Mouse (Mus musculus) mesoderm, embryonic 11.5 days (tissue): Measurements from ENCODE around the gene Stim1.
A peak's percentile ranks its signal among the peaks of the same experiment; 100 is the strongest.
"Not testable (repeated sequence)": the region's sequence is repeated elsewhere in the genome, so short reads cannot be mapped to it uniquely, and the experiment has no call there.

Experiments
- DNase-seq: peaks from one replicate; pipeline ENCODE4 v3.0.0-alpha.2; 2012; ENCODE audit warnings: low read depth, low spot score

The Stim1 gene

DNA sequence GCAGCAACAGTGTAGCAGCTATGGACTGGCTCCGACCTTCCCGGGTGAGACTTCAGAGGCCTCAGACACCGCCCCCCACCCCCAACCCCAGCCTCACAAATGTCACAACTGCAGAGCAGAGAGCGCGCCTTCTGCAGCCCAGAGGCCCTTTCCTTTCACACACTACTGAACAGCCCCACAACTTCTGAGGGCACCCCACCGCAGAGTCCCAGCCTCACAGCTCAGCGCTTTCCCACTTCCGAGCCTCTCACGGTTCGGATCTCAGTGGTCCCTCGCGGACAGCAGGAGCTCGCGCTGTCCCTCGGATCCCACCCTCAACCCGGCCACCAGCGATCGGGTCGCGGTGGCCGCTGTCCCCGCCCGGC lies 18.1 kb upstream of the Stim1 start:
- DNase-seq: no peak

DNA sequence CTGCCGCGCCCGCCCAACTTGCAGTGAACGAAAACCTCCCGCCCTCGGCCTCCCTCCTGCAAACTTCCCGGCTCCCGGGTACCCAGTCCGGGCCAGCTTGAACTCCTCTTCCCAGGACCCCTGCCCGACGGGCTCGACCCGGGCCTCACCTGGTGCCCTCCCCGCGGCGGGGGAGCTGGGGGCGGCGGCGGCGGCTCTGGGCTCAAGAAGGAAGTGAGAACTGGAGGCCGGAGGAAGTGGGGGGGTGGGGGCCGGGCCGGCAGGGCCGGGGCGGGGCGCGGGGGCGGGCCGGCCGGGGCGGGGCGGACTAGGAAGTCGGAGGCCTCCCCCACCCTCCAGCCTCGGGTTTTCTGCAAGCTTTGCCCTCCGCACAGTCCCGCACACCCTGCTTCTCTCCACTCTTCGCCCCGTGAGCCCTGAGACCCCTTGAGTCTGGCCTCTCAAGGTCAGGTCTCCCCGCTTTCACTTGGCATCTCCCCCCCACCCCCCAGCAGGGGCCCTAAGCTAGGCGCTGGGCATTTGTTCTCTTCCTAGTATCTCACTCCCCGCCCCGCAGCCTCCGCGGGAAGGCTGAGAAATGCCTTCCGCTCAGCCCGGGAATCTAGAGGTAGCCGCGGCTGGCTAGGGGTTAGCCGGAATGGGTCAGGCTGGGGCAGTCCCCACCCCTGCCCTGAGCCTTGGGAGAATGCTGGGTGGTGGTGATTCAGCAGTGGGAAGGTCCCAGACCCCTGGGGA lies 17.5 kb upstream of the Stim1 start:
- DNase-seq: peak; percentile 70

DNA sequence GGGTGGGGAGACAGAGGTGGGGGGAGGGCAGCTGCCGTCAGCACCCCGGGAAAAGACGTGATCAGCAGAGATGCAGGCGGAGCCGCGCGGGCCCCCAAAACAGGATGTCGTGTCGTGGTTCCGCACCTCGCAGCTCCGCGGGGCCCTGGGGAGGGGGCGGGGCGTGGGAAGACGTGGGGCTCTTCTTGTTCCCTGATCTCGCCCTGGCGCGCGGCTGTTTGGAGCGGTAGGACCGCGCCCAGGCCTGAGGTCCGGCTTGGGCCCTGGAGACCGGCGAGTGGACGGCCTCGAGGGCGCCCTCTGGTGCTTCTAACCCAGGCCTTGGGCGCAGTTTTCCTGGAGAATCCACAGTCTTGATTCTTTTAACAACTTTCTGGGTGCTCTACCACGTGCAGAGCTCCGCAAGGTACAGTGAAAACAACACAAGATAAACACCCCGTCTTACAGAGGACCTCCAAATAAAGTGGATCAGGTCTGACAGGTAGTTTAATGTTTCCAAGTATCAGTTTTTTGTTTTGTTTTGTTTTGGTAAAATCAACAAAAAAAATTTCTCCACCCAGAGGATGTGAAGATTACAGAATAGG lies 16.9 kb upstream of the Stim1 start:
- peak; percentile 87 for DNase-seq

DNA sequence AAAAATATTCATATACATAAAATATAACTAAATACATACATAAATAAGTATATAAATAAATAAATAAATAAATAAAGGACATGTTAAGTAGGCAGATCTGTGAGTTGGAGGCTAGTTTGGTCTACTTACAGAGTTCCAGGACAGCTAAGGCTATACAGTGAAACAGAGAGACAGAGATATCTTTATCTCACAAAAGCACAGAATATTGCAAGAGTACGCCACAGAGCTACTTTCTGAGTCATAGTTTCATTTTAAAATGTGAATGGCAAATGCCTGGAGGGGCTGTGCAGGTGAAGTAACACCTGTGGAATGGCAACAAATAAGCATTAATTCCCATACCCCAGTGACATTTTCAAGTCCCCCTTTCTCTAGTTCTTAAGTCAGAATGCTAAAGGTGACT lies 14.0 kb upstream of the Stim1 start:
- no peak for DNase-seq

DNA sequence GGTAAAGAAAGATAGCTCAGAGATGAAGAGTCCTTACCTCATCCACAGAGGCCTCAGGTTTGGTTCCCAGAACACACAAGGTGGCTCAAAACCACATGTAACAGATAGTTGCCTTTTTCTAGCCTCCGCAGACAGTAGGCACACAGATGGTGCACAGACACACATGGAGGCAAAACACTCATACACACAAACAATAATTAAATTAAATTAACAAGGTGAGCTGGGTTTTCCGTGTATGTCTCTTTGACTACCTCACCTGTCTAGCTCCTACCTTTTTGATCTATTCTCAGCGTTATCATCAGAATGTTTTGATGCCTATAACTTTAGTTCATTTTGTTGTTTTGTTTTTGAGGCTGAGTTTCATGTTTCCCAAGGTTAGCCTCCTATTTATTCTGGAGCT lies 11.7 kb upstream of the Stim1 start, which contains the start of gene Rhog:
Gene Rhog, minus strand, starts transcription at position 101 of the 400 bp plus-strand sequence.
- DNase-seq: no peak

DNA sequence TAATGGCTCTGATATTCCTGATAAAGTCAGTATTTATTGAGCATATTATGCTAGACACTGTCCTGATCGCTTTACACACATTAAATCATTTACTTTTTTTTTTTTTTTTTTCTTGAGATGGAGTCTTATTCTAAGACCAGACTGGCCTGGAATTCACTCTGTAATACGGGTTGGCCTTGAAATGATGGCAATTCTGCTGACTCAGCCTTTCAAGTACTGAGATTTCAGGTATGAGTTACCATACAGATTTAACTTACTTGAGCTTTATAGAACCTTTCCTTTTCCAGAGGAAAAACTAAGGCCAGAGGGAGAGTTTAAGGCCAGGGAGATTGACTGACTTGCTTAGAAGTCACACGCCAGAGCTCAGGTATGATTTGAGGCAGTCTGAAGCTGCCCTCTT lies 11.0 kb upstream of the Stim1 start:
- no peak for DNase-seq

DNA sequence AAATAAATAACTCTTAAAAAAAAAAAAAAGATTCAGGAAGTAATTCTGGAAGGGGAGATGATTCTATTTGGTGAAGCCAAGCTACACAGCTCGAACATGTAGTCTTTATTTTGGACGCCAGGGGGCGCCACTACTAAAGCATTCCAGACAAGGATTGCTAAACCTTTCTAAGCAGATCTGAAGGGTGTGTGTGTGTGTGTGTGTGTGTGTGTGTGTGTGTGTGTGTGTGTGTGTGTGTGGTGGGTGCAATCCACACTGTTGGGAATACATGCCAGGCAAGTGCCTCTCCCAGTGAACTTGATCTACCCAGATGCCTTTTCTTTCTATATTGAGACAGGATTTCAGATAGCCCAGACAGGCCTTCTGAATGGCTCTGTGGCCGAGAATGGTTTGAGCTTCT lies 9.4 kb upstream of the Stim1 start:
- DNase-seq: peak; percentile 76

DNA sequence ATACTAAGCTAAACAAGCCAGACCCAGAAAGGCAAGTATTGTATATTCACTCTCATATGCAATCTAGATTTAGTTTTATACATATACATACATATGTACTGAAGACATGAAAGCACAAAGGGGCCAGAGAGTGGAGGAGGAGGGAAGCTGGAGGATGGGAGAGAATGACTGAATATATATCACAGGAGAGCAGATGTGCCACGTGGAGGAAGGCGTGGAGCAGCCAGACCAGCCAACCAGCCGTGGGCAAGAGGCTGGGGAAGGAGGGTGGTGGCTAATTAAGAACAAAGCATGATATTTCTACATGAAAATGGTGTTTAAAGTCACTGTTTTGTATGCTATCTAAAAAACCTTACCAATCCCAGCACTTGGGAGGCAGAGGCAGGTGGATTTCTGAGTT lies 8.9 kb upstream of the Stim1 start:
- DNase-seq: no peak

DNA sequence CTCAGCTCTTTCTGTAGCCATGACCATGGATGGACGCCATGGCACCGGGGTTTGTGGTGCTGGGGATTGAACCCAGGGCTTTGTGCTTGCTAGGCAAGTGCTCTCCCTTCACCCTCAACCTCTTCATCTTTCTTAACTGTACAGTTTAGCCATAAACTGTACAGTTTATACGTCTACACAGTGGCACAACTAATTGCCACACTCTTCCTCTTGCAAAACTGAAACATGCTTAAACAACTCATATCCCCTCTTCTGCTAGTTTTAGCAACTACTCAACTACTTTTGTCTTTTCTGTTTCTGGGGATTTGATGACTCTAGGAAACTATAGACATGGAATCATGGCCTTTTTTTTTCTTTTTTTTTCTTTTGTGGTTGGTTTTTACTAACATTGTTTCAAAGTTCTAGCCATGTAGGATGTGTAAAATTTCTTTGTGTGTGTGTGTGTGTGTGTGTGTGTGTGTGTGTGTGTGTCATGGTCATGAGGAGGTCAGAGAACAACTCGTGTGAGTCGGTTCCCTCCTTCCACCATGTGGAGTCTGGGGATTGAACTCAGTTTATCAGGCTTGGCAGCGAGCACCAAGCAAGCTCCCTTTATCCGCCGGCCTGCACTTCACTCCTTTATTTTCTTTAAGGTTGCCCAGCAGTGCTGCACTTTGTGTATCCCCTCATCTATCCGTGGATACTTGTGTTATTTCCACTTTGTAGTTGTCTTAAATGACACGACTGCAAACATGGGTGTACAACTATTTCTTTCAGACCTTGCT lies 7.7 kb upstream of the Stim1 start:
- no peak for DNase-seq

DNA sequence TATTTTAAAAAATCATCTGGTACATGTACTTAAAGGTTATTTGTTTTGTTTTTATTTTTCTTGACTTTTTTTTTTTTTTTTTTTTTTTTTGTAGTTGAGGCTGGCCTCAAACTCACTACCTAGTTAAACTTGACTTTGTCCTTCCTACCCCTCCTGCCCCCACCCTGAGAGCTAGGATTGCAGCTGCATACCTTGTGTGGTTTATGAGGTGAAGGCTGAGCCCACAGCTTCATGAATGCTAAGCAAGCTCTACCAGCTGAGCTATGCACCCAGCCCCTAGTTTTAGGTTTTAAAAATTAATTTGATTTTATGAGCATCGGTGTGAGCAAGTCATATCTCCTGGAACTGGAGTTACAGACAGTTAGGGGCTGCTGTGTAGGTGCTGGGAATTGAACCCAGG lies 7.1 kb upstream of the Stim1 start:
- DNase-seq: no peak

DNA sequence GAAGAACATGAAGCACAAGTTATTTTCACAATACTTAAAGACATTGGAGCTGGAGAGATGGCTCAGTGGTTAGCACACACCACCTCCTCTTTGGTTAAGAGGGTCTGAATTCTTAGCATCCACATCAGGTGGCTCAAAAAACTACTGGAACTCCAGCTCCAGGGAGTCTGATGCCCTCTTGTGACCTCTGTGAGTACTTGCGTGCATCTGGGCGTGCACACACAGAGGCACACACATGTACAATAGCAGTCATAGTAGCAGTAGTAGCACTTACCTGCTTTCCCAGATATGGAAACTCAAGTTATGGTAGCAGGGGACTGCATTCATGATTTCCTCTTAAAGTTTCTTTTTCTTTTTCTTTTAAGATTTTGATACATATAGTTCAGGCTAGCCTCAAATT lies 4.6 kb upstream of the Stim1 start:
- no peak for DNase-seq

DNA sequence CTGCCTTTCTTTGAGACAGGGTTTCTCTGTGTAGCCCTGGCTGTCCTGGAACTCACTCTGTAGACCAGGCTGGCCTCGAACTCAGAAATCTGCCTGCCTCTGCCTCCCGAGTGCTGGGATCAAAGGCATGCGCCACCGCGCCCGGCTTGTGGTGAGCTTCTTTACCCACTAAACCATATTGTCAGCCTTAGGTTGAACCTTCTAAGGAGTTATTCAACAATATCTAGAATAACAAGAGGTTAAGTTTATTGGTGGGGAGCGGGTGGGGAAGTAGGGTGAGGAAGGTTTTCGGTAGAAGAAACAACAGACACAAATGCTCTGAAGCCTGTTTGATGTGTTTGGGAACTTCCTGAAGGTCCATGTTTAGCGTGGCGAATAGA lies 1.6 kb upstream of the Stim1 start:
- DNase-seq: not testable (repeated sequence)

DNA sequence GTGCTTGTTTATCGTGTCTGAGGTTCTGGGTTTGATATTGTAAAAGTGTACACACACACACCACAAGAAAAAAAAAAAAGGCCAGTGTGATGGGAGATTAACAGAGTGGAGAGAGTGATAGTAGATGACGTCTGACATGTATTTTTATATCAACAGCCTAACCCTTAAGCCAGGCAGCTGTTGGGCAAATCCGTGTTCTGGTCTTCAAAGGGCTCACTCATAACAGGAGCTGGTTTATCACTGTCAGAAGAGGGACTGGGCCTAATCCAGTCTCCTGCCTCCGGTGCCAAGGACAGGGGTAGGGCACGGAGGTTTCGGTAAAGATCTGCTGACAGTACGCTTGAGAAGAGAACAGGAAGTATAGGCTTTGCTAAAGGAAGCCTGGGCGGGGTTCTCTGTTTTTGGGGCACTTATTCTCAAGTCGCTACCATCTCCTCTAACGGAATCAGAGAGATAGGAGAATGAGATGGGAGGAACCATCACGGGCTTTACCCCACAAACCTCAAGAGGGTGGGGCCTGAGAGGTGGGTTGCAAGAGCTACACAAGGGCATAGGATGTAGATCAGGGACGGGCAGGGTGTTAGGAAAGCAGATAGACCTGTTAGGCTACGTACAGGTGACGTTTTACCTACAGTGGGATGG lies 1.1 kb upstream of the Stim1 start:
- DNase-seq: no peak

DNA sequence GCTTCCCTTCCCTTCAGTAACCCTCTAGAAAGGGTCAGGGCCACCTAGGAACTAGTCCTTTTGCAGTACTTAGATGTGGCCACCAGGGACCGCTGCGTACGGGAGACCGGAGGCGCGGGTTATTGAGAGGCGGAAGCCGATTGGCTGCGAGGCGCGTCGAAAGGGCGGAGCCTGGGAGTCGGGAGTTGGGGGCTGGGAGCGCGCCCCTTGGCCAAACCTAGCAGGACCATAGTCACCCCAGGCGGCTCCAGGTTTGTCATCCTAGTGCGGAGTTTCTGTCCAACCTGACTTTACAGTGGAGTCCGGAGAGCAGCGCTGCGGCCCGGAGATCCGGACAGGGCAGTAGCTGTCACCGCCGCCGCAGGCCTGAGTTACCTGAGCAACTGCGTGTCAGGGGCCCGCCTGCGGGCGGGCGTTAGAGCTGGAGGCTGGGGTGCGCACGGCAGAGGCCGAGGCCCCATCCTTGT lies 460 bp upstream of the Stim1 start:
- peak; percentile 95 for DNase-seq

DNA sequence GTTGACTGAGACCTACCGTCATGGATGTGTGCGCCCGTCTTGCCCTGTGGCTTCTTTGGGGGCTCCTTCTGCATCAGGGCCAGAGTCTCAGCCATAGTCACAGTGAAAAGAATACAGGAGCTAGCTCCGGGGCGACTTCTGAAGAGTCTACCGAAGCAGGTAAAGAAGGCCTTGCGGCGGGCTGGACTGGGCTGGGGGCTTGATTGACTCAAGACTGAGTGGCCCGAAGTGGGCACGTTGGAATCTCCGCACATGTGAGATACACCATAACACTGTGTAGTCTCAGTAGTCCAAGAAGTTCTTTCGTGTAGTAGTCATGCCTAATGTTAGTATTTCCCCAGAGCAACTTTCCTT lies 766 bp downstream of the Stim1 start:
- no peak for DNase-seq

DNA sequence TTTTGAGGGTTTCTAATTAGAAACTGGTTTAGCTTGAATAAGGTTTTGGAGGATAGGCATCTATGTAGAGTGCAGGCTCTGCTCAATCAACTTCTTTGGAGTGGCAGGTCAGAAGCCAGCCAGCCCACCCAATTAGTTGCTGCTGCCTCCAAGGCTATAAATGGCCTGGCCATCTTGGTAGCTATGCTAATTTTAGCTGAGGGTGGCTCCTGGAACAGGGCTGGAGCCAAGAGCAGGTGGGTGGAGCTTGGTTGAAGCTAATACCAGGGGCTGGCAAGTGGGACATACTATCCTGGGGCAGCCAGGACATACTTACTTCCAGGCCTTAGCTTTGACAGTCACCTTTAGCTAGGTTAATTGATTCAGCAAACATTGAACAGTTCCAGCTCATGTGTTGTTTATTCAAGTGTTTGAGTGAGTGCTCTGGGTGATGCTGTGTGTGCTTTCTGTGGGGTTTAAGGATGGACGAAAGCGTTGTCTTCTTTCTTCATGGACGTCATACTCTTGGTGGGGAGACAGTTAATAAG lies 4.9 kb downstream of the Stim1 start:
- DNase-seq: no peak

DNA sequence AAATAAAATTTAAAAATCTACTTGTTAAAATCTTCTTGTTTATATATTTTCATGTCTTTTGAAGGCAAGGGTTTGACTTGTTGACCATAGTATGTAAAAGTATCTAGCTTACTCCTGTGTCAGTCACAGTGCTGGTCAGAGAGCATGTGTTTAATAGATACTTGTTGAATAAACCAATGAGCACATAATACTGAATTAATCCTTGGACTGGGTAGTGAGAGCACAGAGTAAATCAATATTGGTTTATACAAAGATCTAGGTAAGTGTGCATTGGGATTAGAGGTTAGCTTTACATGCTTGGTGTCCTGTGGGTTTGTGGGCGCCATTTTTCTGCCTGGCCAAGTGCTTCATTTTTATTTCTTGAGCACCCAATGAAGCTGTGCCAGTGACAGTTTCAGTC lies 13.8 kb downstream of the Stim1 start:
- no peak for DNase-seq

DNA sequence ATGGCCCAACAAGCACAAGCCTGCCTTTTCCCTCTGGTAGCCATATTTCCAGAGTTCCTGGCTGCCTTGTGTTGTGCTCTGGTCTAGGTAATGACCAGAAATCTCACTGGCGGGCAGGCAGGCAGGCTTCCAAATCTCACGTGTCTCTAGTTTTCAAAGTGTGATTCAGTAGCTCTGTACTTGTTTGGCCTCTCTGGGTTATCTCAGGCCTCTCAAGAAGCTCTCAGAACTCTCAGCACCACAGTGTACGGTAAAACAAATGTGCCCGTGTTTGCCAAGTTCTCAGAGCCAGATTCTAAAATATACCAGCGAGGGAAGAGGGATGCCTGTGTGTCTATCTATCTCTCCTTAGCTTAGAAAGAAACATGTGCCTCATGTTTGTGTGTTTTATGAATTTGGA lies 14.7 kb downstream of the Stim1 start:
- no peak for DNase-seq

DNA sequence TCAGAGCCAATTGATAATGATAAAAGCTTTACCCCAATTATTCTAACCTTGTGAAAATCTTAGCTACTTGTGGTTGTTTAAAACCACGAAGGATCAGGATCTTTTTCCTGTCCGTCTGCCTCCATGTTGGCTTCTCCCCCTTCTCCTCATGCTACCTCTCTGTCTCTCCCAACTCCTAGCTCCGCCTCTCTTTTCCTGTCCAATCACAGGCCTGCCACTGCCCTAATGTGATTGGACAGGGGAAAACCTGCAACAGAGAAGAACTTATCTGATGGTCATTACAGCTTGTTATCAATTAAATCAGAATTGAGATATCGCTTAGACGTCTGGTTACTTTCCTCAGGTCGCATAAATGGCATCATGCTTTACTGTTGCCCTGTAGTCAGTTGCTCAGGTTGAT lies 21.9 kb downstream of the Stim1 start:
- no peak for DNase-seq

DNA sequence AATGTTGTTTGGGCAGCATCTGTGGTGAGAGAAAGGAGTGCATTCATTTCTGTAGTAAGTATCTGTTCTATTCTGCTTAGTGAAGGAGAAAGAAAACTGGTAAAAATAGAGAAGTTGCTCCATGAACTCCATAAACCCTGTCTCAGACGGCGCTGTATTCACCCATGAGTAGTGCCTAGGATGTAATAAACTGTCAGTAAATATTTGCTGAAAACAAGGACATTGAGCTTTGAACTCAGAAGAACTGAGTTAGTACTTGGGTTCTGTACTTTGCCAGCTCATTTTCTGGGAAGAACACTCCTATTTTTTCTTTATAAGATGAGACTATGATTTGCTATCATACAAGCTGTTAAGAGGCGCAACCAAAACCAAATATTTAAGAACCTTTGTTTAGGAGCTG lies 24.6 kb downstream of the Stim1 start:
- DNase-seq: no peak

DNA sequence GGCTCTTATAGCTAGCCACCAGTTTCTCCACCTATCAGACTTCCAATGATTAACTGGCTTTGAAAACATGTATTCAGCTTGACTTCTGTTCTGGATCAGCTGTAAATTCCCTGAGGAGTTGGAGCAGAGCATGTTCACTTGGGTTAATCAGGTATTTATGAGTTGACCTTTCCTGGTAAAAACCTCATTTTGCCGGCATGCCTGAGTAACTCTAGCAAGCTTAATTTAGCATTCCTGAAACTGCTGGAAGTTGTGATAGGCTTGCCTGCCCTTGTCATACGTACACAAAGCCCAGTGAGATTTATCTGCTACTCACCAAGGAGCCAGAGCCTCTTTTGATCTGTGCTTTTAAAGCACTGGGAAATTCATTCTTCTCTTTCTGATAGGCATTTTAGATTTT lies 25.6 kb downstream of the Stim1 start:
- DNase-seq: peak; percentile 70

DNA sequence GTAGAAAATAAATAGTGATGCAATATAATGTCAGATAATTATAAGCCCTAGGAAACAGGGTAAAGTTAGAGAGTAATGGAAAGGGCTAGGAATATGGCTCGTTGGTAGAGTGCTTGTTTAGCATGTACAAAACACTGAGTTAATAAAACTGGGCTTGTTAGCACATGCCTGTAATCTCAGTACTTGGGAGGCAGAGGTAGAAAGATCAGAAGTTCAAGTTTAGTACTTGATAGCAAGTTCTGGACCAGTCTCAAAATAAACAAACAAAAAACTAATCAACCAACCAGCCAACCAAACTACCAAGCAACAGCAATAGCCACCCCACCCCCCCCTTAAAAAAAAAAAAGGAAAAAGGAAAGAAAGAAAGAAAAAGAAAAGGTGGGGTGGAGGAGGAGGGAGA lies 33.2 kb downstream of the Stim1 start:
- no peak for DNase-seq
